ENCODE assay signal across 8 mouse cellular contexts in the genomic region with DNA sequence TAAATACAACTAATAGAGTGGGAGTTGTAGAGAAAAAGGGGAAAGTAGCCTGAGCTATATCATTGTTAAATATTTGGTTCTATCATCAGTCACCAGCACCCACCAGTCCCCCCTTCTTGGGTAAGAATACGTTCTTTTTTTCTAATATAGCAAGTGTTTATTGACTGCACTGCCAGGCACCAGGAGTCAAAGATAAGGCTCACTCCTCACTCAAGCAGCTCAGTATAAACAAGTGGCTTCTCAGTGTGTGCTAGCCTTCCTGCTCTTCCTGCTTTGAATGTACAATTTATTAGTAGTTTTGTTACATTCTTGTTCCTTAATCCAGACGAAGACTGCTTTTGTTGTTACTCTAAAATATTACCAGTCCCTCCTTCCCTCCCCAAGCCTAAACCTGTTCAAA. TPM values are rescaled to one million over a fixed set of nuclear protein-coding genes. Genes with fewer than 3 reads are reported as not detected.
DNase-seq lines count a peak whose midpoint lies in the region; ATAC-seq and TF ChIP-seq lines count a peak whose summit lies in the region.

No protein-coding gene starts in this region.

- H3K27me3 ChIP-seq in heart, embryonic 14.5 days (ENCODE audit: control insufficient read depth, insufficient read depth, low read length), result no peaks in the 10 kb centered on the region
- no peaks in the 10 kb centered on the region for H3K27me3 ChIP-seq in hindbrain, embryonic 12.5 days
- no peaks in the 10 kb centered on the region for H3K27me3 ChIP-seq in midbrain, embryonic 11.5 days (ENCODE audit: control insufficient read depth, insufficient read depth, low read length)
- no peaks in the 10 kb centered on the region for H3K27me3 ChIP-seq in kidney, adult 2 months (replicated peaks; ENCODE audit: control insufficient read depth, insufficient read depth, low read length)

- TF ChIP-seq POLR2A in bone marrow, adult 2 months (IDR thresholded peaks at IDR 0.05; ENCODE audit: borderline replicate concordance, control insufficient read depth, low read depth, low read length), result no peak
- no peak for TF ChIP-seq POLR2A in kidney, adult 2 months (IDR thresholded peaks at IDR 0.05; ENCODE audit: low read depth, low read length)

- H3K4me3 ChIP-seq in heart, embryonic 14.5 days (ENCODE audit: control insufficient read depth in 1 of 2, insufficient read depth in 1 of 2, low read depth in 1 of 2, low read length in 2 of 2), result peak overlapping the region in 1 of 2 experiments; percentile 93; a peak in 2 of 4 replicates
- H3K4me3 ChIP-seq in bone marrow, adult 2 months (replicated peaks; ENCODE audit: control insufficient read depth, low read depth, low read length), result peak overlapping the region; percentile 0
- H3K4me3 ChIP-seq in hindbrain, embryonic 12.5 days, result peak overlapping the region; percentile 24
- H3K4me3 ChIP-seq in midbrain, embryonic 11.5 days (ENCODE audit: low read depth, low read length), result 0 out of 2 replicates have a peak overlapping the region, but pooled peaks have one; percentile 9
- H3K4me3 ChIP-seq in kidney, adult 2 months (ENCODE audit: insufficient read depth, low read depth, low read length), result no peak overlapping the region

- peak overlapping the region in 1 of 2 experiments; percentile 12; a peak in 1 of 4 replicates for H3K27ac ChIP-seq in heart, embryonic 14.5 days (replicated peaks in 1 of 2; ENCODE audit: control insufficient read depth in 1 of 2, insufficient read depth in 1 of 2, low read depth in 2 of 2, low read length in 2 of 2)
- no peak overlapping the region for H3K27ac ChIP-seq in bone marrow, adult 2 months (ENCODE audit: control insufficient read depth, insufficient read depth, low read depth, low read length, poor library complexity)
- no peak overlapping the region for H3K27ac ChIP-seq in hindbrain, embryonic 12.5 days
- no peak overlapping the region for H3K27ac ChIP-seq in midbrain, embryonic 11.5 days (ENCODE audit: low read depth, low read length)
- no peak overlapping the region for H3K27ac ChIP-seq in kidney, adult 2 months (ENCODE audit: insufficient read depth, low read depth, low read length)

- peak overlapping the region; percentile 55 for H3K9ac ChIP-seq in heart, embryonic 14.5 days (ENCODE audit: low read length)
- H3K9ac ChIP-seq in hindbrain, embryonic 12.5 days, result 0 out of 2 replicates have a peak overlapping the region, but pooled peaks have one; percentile 32
- no peak overlapping the region for H3K9ac ChIP-seq in midbrain, embryonic 11.5 days (ENCODE audit: low read length)

- ATAC-seq in heart, embryonic 14.5 days (ENCODE audit: insufficient number of reproducible peaks, insufficient read depth, low FRiP score, low read depth), result no peak
- no peak for ATAC-seq in hindbrain, embryonic 12.5 days (ENCODE audit: low FRiP score)
- no peak for ATAC-seq in midbrain, embryonic 11.5 days (ENCODE audit: low FRiP score)

- H3K9me3 ChIP-seq in heart, embryonic 14.5 days (ENCODE audit: control insufficient read depth, low read length), result no peaks in the 10 kb centered on the region
- H3K9me3 ChIP-seq in hindbrain, embryonic 12.5 days (replicated peaks), result no peaks in the 10 kb centered on the region
- no peaks in the 10 kb centered on the region; the same call in 1 of the 2 replicates for H3K9me3 ChIP-seq in midbrain, embryonic 11.5 days (ENCODE audit: control insufficient read depth, low read length)

- H3K36me3 ChIP-seq in heart, embryonic 14.5 days (ENCODE audit: control insufficient read depth, insufficient read depth, low read length), result no peaks in the 10 kb centered on the region
- no peaks in the 10 kb centered on the region for H3K36me3 ChIP-seq in hindbrain, embryonic 12.5 days
- H3K36me3 ChIP-seq in midbrain, embryonic 11.5 days (ENCODE audit: control insufficient read depth, insufficient read depth, low read length), result no peaks in the 10 kb centered on the region
- no peaks in the 10 kb centered on the region for H3K36me3 ChIP-seq in kidney, adult 2 months (ENCODE audit: control insufficient read depth, insufficient read depth, low read length)

- TF ChIP-seq CTCF in bone marrow, adult 2 months (IDR thresholded peaks at IDR 0.05; ENCODE audit: control insufficient read depth, insufficient read depth, low read length), result no peak
- TF ChIP-seq CTCF in kidney, adult 2 months (conservative IDR thresholded peaks at IDR 0.05; ENCODE audit: insufficient read depth, insufficient read length, low read depth, low read length), result no peak

- H3K4me2 ChIP-seq in heart, embryonic 14.5 days (ENCODE audit: low read length), result peak overlapping the region; percentile 70
- H3K4me2 ChIP-seq in hindbrain, embryonic 12.5 days (replicated peaks), result peak overlapping the region; percentile 66
- peak overlapping the region; percentile 47 for H3K4me2 ChIP-seq in midbrain, embryonic 11.5 days

- 13% methylated on average over 2 of the region's 2 CpGs for WGBS in heart, embryonic 14.5 days
- 13% methylated on average over 2 of the region's 2 CpGs for WGBS in bone marrow, adult 2 months
- WGBS in hindbrain, embryonic 12.5 days, result 63% methylated on average over 2 of the region's 2 CpGs
- 59% methylated on average over 2 of the region's 2 CpGs for WGBS in midbrain, embryonic 11.5 days
- 36% methylated on average over 2 of the region's 2 CpGs for WGBS in kidney, adult 2 months

- no peak for DNase-seq in heart, postnatal 4 days
- no peak for DNase-seq in midbrain, embryonic 11.5 days (ENCODE audit: low spot score, missing footprints)
- no peak for DNase-seq in thymus, postnatal 14 days
- no peak for DNase-seq in frontal cortex, postnatal 36 days (ENCODE audit: low spot score in 2 of 2)
- DNase-seq in kidney, adult 2 months, result no peak

- H3K4me1 ChIP-seq in heart, embryonic 14.5 days (ENCODE audit: control insufficient read depth in 2 of 2, insufficient read depth in 2 of 2, low read length in 2 of 2), result peaks cover 3 to 32% of the 10 kb centered on the region in 2 experiments
- no peaks in the 10 kb centered on the region; the same call in none of the 2 replicates for H3K4me1 ChIP-seq in bone marrow, adult 2 months (ENCODE audit: control insufficient read depth, insufficient read depth, low read length)
- H3K4me1 ChIP-seq in hindbrain, embryonic 12.5 days, result peaks cover 10% of the 10 kb centered on the region
- H3K4me1 ChIP-seq in midbrain, embryonic 11.5 days (ENCODE audit: control insufficient read depth, insufficient read depth, low read length), result peaks cover 5% of the 10 kb centered on the region
- peaks cover 20% of the 10 kb centered on the region for H3K4me1 ChIP-seq in kidney, adult 2 months (ENCODE audit: control insufficient read depth, insufficient read depth, low read length)

RNA-seq across cellular contexts. Expression of gene Ppp1cb, which starts 2.3 kb away (rescaled TPM):
- polyA plus RNA-seq in heart, embryonic 14.5 days (2014; fragmentation: Nextera tagmentation; extraction: Ambion mirVana), result 276 and 286 TPM in 2 replicates
- 100 to 1,000 TPM; 460 to 475 TPM for total RNA-seq in heart, postnatal 4 days (2021)
- 222 and 285 TPM in 2 replicates for polyA plus RNA-seq in bone marrow, adult 2 months (2011; ENCODE audit: insufficient read depth, insufficient read length, low replicate concordance, missing spikeins)
- polyA plus RNA-seq in hindbrain, embryonic 12.5 days (2016; fragmentation: Nextera tagmentation; extraction: Ambion mirVana), result 196 and 215 TPM in 2 replicates
- polyA plus RNA-seq in midbrain, embryonic 11.5 days (2014; fragmentation: Nextera tagmentation; extraction: Ambion mirVana), result 247 and 272 TPM in 2 replicates
- 25.4 and 46.3 TPM in 2 replicates for polyA plus RNA-seq in kidney, adult 2 months (2012; rRNA removed)
